Mouse (Mus musculus) ES-Bruce4 (cell line): Measurements from ENCODE around the gene Cluh.

Experiments
- CTCF ChIP-seq: IDR thresholded peaks from one replicate; pipeline ENCODE4 v1.8.1; 2011; ENCODE audit warnings: low read depth, low read length
- EP300 ChIP-seq: IDR thresholded peaks from 2 replicates; pipeline ENCODE4 v1.6.1; 2011; ENCODE audit warnings: low read depth, low read length; ENCODE audit not compliant: insufficient read depth
- POLR2A ChIP-seq: IDR thresholded peaks from one replicate; pipeline ENCODE4 v1.8.1; 2011; ENCODE audit warnings: low read length; ENCODE audit not compliant: insufficient read depth

GRCm38 (mm10) chr11:74627481-74627880 is 21.8 kb upstream of the Cluh start:
- TF ChIP-seq EP300, result no peak
- TF ChIP-seq POLR2A, result no peak
- TF ChIP-seq CTCF, result no peak
